Mouse (Mus musculus) midbrain, embryonic 16.5 days (tissue): ENCODE measurements around the gene Ube2d1. TPM values are rescaled to one million over a fixed set of nuclear protein-coding genes. Genes with fewer than 3 reads are reported as not detected.

Experiments
- ATAC-seq: fragments of 200-750 bp; cut with Nextera tagmentation; 2 replicates; pipeline ENCODE4 v1.8.0; 2017; ENCODE audit warnings: moderate TSS enrichment
- H3K27ac ChIP-seq: fragments of 300-500 bp; sonication (generic); 2 replicates; pipeline ENCODE4 v1.5.1; 2014; ENCODE audit warnings: mild to moderate bottlenecking, low read length, mixed read lengths
- H3K27me3 ChIP-seq: fragments of 300-500 bp; sonication (generic); 2 replicates; pipeline ENCODE4 v1.6.1; 2014; ENCODE audit warnings: low read depth, low read length, mixed read lengths; ENCODE audit not compliant: control insufficient read depth, insufficient read depth
- H3K36me3 ChIP-seq: fragments of 300-500 bp; sonication (generic); 2 replicates; pipeline ENCODE4 v1.6.1; 2014; ENCODE audit warnings: mild to moderate bottlenecking, low read length, moderate library complexity, mixed read lengths; ENCODE audit not compliant: control insufficient read depth, insufficient read depth
- H3K4me1 ChIP-seq: fragments of 300-500 bp; sonication (generic); 2 replicates; pipeline ENCODE4 v1.6.1; 2014; ENCODE audit warnings: mild to moderate bottlenecking, low read length, mixed read lengths; ENCODE audit not compliant: control insufficient read depth, insufficient read depth
- H3K4me2 ChIP-seq: fragments of 300-500 bp; sonication (generic); 2 replicates; pipeline ENCODE4 v1.6.1; 2014; ENCODE audit warnings: mild to moderate bottlenecking, low read length, mixed read lengths
- H3K4me3 ChIP-seq: fragments of 300-500 bp; sonication (generic); 2 replicates; pipeline ENCODE4 v1.5.1; 2014; ENCODE audit warnings: low read depth, mild to moderate bottlenecking, low read length, moderate library complexity, mixed read lengths
- H3K9ac ChIP-seq: fragments of 300-500 bp; sonication (generic); 2 replicates; pipeline ENCODE4 v1.6.1; 2014; ENCODE audit warnings: low read depth, low read length, mixed read lengths
- H3K9me3 ChIP-seq: fragments of 300-500 bp; sonication (generic); replicated peaks from 2 replicates; pipeline ENCODE4 v1.6.1; 2014; ENCODE audit warnings: mild to moderate bottlenecking, low read length, mixed read lengths; ENCODE audit not compliant: control insufficient read depth, poor library complexity, severe bottlenecking
- WGBS: fragments of 180-500 bp; shearing (Covaris S2); extraction: QIAGEN DNeasy Blood & Tissue Kit; methylation state at CpG from one replicate; pipeline ENCODE4 v1.1.7; 2014; 5-methylcytosine and 5-hydroxymethylcytosine counted together
- polyA plus RNA-seq: library from polyadenylated mRNA; unstranded; fragments of >200 nt; fragmentation: Nextera tagmentation; extraction: Ambion mirVana; gene quantifications from 2 replicates; pipeline ENCODE4 v1.2.1, GENCODE M21; 2015

The Ube2d1 gene
- polyA plus RNA-seq, 1 experiment from 2014 or later: 187 TPM

DNA sequence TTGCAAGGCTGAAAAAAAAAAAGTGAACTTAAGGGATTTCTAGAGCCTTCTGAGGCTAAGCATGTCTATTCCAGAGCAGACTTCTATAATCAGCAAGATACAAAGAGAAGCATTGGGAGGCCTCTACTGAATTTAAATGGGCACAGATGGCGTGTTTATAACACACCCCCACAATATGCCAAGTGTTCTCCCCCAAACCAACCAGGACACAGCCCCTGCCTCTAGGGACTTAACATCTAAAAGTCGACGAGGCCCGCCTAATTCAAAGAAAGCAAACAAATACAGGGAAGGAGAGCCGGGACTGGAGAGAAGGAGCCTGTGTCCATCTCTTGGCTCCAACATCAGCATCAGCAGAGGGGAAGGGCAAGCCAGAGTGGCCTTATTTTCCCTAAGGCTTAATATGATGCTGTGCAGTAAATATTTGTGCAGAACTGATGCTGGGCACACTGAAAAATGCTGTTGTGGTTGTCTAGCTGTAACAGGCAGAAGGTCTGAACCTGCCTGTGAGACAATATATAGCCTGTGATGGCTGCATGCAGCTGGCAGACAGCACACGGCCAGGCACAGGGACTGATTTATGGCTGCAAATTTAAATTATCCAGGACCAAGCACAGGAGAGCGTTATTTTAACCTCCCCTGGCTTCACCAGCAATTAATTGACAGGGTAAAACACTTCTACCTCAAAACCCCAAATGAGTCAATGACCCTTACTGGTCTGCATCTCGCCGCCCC is 11.9 kb downstream of the Ube2d1 start:
- Histone ChIP-seq H3K4me2 (no peak overlapping the region), H3K27me3 (no peaks in the 10 kb centered on the region), H3K4me1 (peaks cover 13% of the 10 kb centered on the region), H3K36me3 (no peaks in the 10 kb centered on the region), H3K9ac (no peak overlapping the region), H3K4me3 (no peak overlapping the region), H3K9me3 (no peaks in the 10 kb centered on the region), H3K27ac (0 out of 2 replicates have a peak overlapping the region, but pooled peaks have one; percentile 11)
- 47% methylated on average over 9 of the region's 9 CpGs for WGBS
- ATAC-seq: no peak

DNA sequence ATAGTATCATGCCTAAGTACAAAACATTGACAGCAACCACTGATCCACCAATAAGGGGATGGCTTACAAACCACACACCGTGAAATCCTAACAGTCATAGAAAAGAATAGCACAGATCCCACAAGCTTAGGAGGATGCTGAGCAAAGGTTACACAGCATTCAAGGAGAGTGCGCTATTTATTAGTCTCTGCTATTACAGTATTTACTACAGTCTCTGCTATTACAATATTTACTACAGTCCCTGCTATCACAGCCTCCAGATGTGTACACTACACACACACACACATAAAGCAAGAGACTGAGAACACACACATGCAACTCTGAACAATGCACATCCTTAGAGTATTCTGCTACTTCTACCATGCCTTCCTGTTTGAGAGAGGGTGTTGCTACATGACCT is 17.1 kb downstream of the Ube2d1 start:
- Histone ChIP-seq H3K9me3 (no peaks in the 10 kb centered on the region), H3K4me1 (peaks cover 22% of the 10 kb centered on the region), H3K36me3 (no peaks in the 10 kb centered on the region), H3K27ac (no peak overlapping the region), H3K9ac (no peak overlapping the region), H3K4me3 (no peak overlapping the region), H3K27me3 (no peaks in the 10 kb centered on the region), H3K4me2 (no peak overlapping the region)
- WGBS: 88% methylated on average over 2 of the region's 2 CpGs
- ATAC-seq: no peak

- WGBS: 85% methylated on average over 11 of the region's 11 CpGs
- Histone ChIP-seq H3K36me3 (no peaks in the 10 kb centered on the region), H3K4me1 (peaks cover 17% of the 10 kb centered on the region), H3K27ac (no peak overlapping the region), H3K9ac (no peak overlapping the region), H3K9me3 (no peaks in the 10 kb centered on the region), H3K4me2 (no peak overlapping the region), H3K27me3 (no peaks in the 10 kb centered on the region), H3K4me3 (no peak overlapping the region)
- ATAC-seq: no peak
Observed at GRCm38 (mm10) chr10:71267511-71267910, 17.6 kb downstream of the Ube2d1 start.

DNA sequence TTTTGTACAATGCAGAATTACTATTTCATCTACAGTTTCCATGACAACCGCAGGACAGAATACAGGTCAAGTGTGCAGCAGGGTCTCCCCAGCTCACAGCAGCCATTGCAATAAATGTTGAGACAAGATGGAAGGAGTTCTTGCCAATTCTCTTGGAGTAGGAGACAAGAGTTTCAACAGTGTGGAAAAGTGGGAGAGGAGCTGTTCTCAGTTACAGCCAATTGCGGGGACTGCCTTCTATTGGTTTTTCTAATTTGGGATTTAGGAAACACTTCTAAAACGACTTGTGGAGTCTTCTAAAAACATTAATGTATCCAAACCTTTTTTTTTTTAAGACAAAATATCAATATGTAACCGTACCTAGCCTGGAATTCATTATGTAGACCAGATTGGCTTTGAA is 20.0 kb downstream of the Ube2d1 start:
- no peak overlapping the region for H3K4me2 ChIP-seq
- ATAC-seq: no peak
- H3K4me3 ChIP-seq: no peak overlapping the region
- peaks cover 18% of the 10 kb centered on the region for H3K4me1 ChIP-seq
- H3K9me3 ChIP-seq: no peaks in the 10 kb centered on the region
- H3K36me3 ChIP-seq: no peaks in the 10 kb centered on the region
- no peak overlapping the region for H3K27ac ChIP-seq
- 89% methylated on average over 4 of the region's 4 CpGs for WGBS
- H3K27me3 ChIP-seq: no peaks in the 10 kb centered on the region
- no peak overlapping the region for H3K9ac ChIP-seq

GRCm38 (mm10) chr10:71261637-71262036 is 23.4 kb downstream of the Ube2d1 start:
- Histone ChIP-seq H3K4me1 (peaks cover 13% of the 10 kb centered on the region), H3K4me2 (no peak overlapping the region), H3K4me3 (no peak overlapping the region), H3K9ac (no peak overlapping the region), H3K36me3 (peaks cover 6% of the 10 kb centered on the region; the same call in 1 of the 2 replicates), H3K27me3 (no peaks in the 10 kb centered on the region), H3K9me3 (no peaks in the 10 kb centered on the region), H3K27ac (no peak overlapping the region)
- 72% methylated on average over 8 of the region's 8 CpGs for WGBS
- ATAC-seq: no peak

DNA sequence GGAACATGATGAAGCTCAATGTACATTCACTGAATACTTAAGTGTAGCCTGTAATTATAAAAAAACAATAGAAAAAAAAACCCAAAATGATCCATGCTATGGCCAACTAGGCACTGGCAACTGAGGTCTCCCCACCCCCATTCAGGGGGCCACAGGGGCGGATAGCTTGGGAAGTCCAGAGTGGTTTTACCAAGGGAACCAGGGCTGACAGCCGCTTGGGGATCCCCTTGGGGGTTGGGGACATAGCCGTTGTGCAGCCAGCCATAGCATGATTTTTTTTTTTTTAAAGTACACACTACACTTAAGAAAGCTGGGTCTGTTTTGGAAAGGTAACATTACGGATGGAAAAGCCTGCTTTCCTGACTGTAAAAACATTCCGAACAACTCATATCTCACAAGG is 26.1 kb downstream of the Ube2d1 start:
- peaks cover 5% of the 10 kb centered on the region for H3K4me1 ChIP-seq
- H3K9ac ChIP-seq: no peak overlapping the region
- 80% methylated on average over 5 of the region's 5 CpGs for WGBS
- H3K27me3 ChIP-seq: no peaks in the 10 kb centered on the region
- ATAC-seq: no peak
- H3K4me2 ChIP-seq: no peak overlapping the region
- no peak overlapping the region for H3K27ac ChIP-seq
- peaks cover 11% of the 10 kb centered on the region for H3K36me3 ChIP-seq
- H3K9me3 ChIP-seq: no peaks in the 10 kb centered on the region
- H3K4me3 ChIP-seq: no peak overlapping the region

- H3K4me1 ChIP-seq: peaks cover 2% of the 10 kb centered on the region
- H3K9ac ChIP-seq: no peak overlapping the region
- ATAC-seq: no peak
- H3K9me3 ChIP-seq: no peaks in the 10 kb centered on the region
- H3K4me3 ChIP-seq: no peak overlapping the region
- H3K27me3 ChIP-seq: no peaks in the 10 kb centered on the region
- WGBS: 85% methylated on average over 8 of the region's 8 CpGs
- peaks cover 11% of the 10 kb centered on the region for H3K36me3 ChIP-seq
- no peak overlapping the region for H3K27ac ChIP-seq
- no peak overlapping the region for H3K4me2 ChIP-seq
Observed at GRCm38 (mm10) chr10:71258516-71258915, 26.5 kb downstream of the Ube2d1 start.

- no peak for ATAC-seq
- Histone ChIP-seq H3K4me3 (no peak overlapping the region), H3K27me3 (no peaks in the 10 kb centered on the region), H3K9ac (no peak overlapping the region), H3K4me2 (no peak overlapping the region), H3K27ac (no peak overlapping the region), H3K36me3 (peaks cover 7% of the 10 kb centered on the region), H3K4me1 (no peaks in the 10 kb centered on the region), H3K9me3 (no peaks in the 10 kb centered on the region)
- WGBS: 74% methylated on average over 4 of the region's 4 CpGs
Observed at GRCm38 (mm10) chr10:71253147-71253546, 31.9 kb downstream of the Ube2d1 start.

GRCm38 (mm10) chr10:71252421-71252820 is 32.6 kb downstream of the Ube2d1 start:
- Histone ChIP-seq H3K9ac (no peak overlapping the region), H3K27me3 (no peaks in the 10 kb centered on the region), H3K4me3 (no peak overlapping the region), H3K4me2 (no peak overlapping the region), H3K27ac (no peak overlapping the region), H3K4me1 (no peaks in the 10 kb centered on the region), H3K36me3 (peaks cover 5% of the 10 kb centered on the region; the same call in 1 of the 2 replicates), H3K9me3 (no peaks in the 10 kb centered on the region)
- ATAC-seq: no peak
- 81% methylated on average over 5 of the region's 5 CpGs for WGBS
